Mouse (Mus musculus): ENCODE results near the gene Rab3d.

Rab3d gene

GRCm38 (mm10) chr9:21918035-21918592 is at the start of gene Rab3d:
Gene Rab3d, minus strand, starts transcription at chr9:21918192.
- in situ Hi-C loops (cut with MboI, MseI): no loop called here

- in situ Hi-C loops (cut with MboI, MseI): no loop called here
These were observed 45.4 kb upstream of the Rab3d start, which contains the start of gene Epor for GRCm38 (mm10) chr9:21963417-21963816. Gene Epor, minus strand, starts transcription at chr9:21963506.

- in situ Hi-C loops (cut with MboI, MseI): no loop called here
These were observed 44.5 kb upstream of the Rab3d start for GRCm38 (mm10) chr9:21962416-21963059.

DNA sequence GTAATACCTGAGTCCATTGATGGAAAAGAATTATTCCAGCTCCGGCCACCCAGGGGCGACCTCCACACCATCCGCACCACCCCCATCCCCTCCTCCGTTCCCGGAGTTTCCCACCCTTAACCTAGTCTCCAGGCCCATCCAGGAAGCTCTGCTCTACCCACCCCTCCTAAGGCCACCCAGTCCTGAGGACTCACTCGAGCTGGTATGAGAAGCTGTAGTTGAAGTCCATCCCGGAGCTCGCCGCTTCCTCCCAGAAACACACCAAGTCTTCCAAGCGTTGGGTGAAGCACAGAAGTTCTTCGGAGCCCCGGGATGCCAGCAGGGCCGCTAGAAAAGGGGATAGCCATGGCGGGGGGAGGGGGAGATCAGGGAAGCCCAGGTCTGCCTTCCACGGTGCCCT is 44.0 kb upstream of the Rab3d start:
- in situ Hi-C loops (cut with MboI, MseI): no loop called here

DNA sequence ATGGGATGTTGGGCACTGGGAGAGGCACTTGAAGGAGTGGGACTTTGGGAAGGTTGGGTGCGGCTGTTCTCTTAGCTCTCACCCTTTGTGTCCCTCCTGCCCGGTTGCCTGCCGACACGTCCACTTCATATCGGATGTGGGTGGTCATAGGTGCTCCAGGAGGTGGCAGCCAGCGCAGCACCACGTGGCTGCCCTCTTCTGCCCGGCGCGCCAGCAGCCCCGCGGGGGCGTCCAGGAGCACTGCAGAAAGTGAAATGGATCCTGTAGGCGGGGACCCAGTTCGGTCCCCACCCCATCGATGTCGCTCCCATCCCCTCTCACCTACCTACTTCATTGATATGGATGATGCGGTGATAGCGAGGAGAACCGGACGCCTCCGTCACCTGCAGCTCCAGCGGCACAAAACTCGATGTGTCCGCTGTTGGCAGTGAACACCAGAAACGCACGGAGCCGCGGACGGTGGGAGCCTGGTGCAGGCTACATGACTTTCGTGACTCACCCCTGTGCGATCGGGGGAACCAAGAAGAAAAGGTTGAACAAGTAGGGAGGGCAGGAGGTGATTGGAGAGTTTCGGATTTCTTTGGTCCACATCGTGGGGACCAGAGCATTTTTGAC is 43.5 kb upstream of the Rab3d start:
- in situ Hi-C loops (cut with MboI, MseI): no loop called here

GRCm38 (mm10) chr9:21960558-21961208 is 42.7 kb upstream of the Rab3d start:
- in situ Hi-C loops (cut with MboI, MseI): no loop called here

DNA sequence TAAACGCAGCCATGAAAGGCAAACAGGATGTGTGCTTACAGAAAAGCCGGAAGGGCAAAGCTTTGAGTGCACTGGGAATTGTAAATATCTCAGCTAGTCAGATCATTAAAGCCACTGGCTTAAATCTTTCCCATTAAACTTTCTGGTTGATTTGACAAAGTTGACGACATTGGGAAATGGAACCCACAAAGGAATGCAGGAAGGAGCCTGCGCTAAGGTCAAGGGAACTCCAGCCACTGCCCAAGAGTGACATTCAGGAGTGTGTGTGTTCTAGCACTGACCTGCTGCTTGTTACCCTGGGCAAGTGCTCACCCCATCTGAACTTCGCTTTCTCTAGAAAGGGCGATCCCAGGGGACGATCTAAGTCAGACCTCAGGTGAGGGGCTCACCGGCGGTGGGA is 42.1 kb upstream of the Rab3d start:
- in situ Hi-C loops (cut with MboI, MseI): no loop called here

DNA sequence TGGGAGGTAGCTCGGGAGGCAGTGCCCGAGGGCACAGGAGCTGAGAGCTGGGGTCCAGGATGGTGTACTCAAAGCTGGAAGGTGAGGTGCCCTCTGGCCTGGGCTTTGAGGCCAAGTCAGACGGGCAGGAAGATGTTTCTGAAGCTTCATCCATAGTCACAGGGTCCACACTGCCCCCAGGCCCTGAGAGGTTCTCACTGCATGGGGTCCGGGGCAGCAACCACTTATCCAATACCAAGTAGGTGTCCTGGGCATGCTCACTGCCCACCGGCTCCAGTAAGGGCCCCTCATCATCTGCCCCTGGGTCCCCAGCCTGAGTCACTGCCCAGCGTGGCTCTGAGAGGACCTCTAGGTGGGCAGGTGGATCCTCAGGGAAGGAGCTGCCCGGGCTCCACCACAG is 41.3 kb upstream of the Rab3d start:
- in situ Hi-C loops (cut with MboI, MseI): no loop called here

GRCm38 (mm10) chr9:21958372-21958771 is 40.4 kb upstream of the Rab3d start:
- in situ Hi-C loops (cut with MboI, MseI): no loop called here

- in situ Hi-C loops (cut with MboI, MseI): no loop called here
These were observed 37.7 kb upstream of the Rab3d start, which contains the start of gene Swsap1 for GRCm38 (mm10) chr9:21955570-21956281. Gene Swsap1, plus strand, starts transcription at chr9:21955755.

GRCm38 (mm10) chr9:21955225-21955569 is 37.2 kb upstream of the Rab3d start:
- in situ Hi-C loops (cut with MboI, MseI): no loop called here

DNA sequence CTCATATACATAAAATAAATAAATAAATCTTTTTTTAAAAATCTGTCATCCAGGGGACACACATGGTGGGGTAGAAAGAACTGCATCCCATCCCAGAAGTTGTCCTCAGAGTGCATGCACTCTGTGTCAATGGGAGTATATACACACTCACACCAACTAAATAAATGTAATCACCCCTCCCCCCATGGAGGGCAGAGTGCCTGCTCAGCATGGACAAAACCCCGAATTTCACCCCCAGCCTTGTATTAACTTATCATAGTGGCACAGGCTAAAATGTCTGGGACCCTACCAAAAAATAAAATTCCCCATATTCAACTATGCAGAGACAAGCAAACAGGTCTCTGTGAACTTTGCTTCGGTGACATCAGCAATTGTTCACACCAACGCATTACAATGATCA is 36.6 kb upstream of the Rab3d start:
- in situ Hi-C loops (cut with MboI, MseI): no loop called here

DNA sequence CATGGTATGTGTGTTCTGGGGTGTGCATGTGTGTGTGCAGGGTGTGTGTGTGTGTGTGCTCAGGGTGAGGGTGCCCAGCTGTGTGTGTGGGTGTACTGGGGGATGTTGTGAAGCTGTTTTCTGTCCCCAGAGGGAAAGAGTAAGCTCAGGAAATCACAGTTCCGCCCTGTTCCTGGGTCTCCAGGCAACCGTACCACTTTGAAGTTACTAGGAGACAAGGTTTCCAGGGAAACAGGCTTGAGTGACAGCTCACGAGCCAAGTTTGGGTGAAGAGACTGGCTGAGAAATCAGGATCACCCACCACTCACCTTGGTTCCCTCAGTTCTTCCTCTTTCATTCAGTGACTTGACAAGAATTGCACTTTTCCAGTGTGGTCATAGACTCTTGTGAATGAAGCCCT is 35.6 kb upstream of the Rab3d start:
- in situ Hi-C loops (cut with MboI, MseI): no loop called here

DNA sequence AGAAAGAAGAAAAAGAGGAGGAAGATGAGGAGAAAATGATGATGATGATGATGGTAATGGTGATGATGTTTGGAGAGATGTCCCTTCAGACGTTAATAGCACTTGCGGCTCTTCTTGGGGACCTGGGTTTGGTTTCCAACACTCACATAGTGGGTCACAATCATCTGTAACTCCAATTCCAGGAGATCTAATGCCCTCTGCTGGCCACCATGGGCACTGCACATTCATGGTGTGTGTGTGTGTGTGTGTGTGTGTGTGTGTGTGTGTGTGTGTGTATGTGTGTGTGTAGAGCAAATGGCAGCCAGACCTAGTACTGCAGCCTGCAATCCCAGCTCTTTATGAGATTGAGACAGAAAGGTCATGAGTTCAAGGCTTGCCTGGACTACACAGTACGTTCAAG is 34.0 kb upstream of the Rab3d start:
- in situ Hi-C loops (cut with MboI, MseI): no loop called here

DNA sequence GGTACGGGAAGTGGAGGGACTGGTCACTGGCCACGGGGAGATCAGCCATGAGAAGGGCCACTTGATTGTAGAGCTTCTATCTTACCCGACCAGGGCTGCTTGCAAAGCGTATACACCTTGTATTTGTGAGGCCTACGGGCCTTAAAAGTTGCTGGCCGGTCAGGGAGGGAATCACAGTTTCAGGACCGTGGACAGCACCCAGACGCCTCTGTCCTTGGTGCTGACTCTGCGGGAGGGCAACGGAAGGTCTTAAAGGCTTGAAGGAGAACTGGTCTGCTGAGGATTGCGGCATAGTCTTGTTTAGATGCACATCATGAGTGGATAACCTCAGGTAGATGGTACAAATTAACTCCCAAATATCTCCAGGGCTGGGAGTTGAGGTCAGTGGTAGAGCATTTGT is 32.3 kb upstream of the Rab3d start:
- in situ Hi-C loops (cut with MboI, MseI): no loop called here

GRCm38 (mm10) chr9:21948790-21949189 is 30.8 kb upstream of the Rab3d start:
- in situ Hi-C loops (cut with MboI, MseI): no loop called here

- in situ Hi-C loops (cut with MboI, MseI): no loop called here
These were observed 30.2 kb upstream of the Rab3d start for GRCm38 (mm10) chr9:21948146-21948545.

- in situ Hi-C loops (cut with MboI, MseI): no loop called here
These were observed 29.6 kb upstream of the Rab3d start for GRCm38 (mm10) chr9:21947540-21948130.

GRCm38 (mm10) chr9:21944267-21944666 is 26.3 kb upstream of the Rab3d start:
- in situ Hi-C loops (cut with MboI, MseI): no loop called here

GRCm38 (mm10) chr9:21943638-21944037 is 25.6 kb upstream of the Rab3d start:
- in situ Hi-C loops (cut with MboI, MseI): no loop called here

GRCm38 (mm10) chr9:21943046-21943445 is 25.1 kb upstream of the Rab3d start:
- in situ Hi-C loops (cut with MboI, MseI): no loop called here

Data from T-helper 2 cell (primary cell).